Mouse (Mus musculus): Measurements from ENCODE around the gene Pemt. TPM values are rescaled to one million over a fixed set of nuclear protein-coding genes. Genes with fewer than 3 reads are reported as not detected.
"Not testable (repeated sequence)": the region's sequence is repeated elsewhere in the genome, so short reads cannot be mapped to it uniquely, and the experiment has no call there.

Gene Pemt
- polyA plus RNA-seq, 1 experiment from 2014 or later: 7.0 TPM

- DNase-seq (ENCODE audit: low spot score): no peak
These were observed 89.5 kb downstream of the Pemt start for GRCm38 (mm10) chr11:59956749-59957148.

GRCm38 (mm10) chr11:59952892-59953291, 93.4 kb downstream of the Pemt start:
- DNase-seq (ENCODE audit: low spot score): no peak

GRCm38 (mm10) chr11:59948401-59948767, 97.9 kb downstream of the Pemt start:
- peak; percentile 6 for DNase-seq (ENCODE audit: low spot score)

GRCm38 (mm10) chr11:59947752-59948400, 98.4 kb downstream of the Pemt start, which contains the start of gene Med9:
TSS of gene Med9 (plus strand) at chr11:59948206.
- peak; percentile 91 for DNase-seq (ENCODE audit: low spot score)

- DNase-seq (ENCODE audit: low spot score): not testable (repeated sequence)
These were observed 101.4 kb downstream of the Pemt start for GRCm38 (mm10) chr11:59944855-59945254.

GRCm38 (mm10) chr11:59941391-59941790, 104.9 kb downstream of the Pemt start:
- no peak for DNase-seq (ENCODE audit: low spot score)

- DNase-seq (ENCODE audit: low spot score): no peak
These were observed 105.6 kb downstream of the Pemt start for GRCm38 (mm10) chr11:59940645-59941044.

GRCm38 (mm10) chr11:59939821-59940220, 106.5 kb downstream of the Pemt start:
- no peak for DNase-seq (ENCODE audit: low spot score)

- DNase-seq (ENCODE audit: low spot score): no peak
These were observed 108.7 kb downstream of the Pemt start for GRCm38 (mm10) chr11:59937615-59938014.

GRCm38 (mm10) chr11:59937023-59937422, 109.3 kb downstream of the Pemt start:
- DNase-seq (ENCODE audit: low spot score): no peak

- no peak for DNase-seq (ENCODE audit: low spot score)
These were observed 112.3 kb downstream of the Pemt start for GRCm38 (mm10) chr11:59933943-59934342.

GRCm38 (mm10) chr11:59932560-59933337, 113.5 kb downstream of the Pemt start:
- no peak for DNase-seq (ENCODE audit: low spot score)

GRCm38 (mm10) chr11:59930031-59930430, 116.3 kb downstream of the Pemt start:
- DNase-seq (ENCODE audit: low spot score): no peak

GRCm38 (mm10) chr11:59921265-59921664, 125.0 kb downstream of the Pemt start:
- DNase-seq (ENCODE audit: low spot score): no peak

Other genes with a start within 250 kb of the Pemt start
- 31.4 and 32.2 TPM in 2 replicates for gene Flcn, start 236.5 kb downstream of the Pemt start, polyA plus RNA-seq (2015; fragmentation: Nextera tagmentation; extraction: Ambion mirVana)
- 31.2 and 33.2 TPM in 2 replicates for gene Nt5m, start 207.0 kb downstream of the Pemt start, polyA plus RNA-seq (2015; fragmentation: Nextera tagmentation; extraction: Ambion mirVana)
- gene Cops3, start 206.7 kb downstream of the Pemt start, polyA plus RNA-seq (2015; fragmentation: Nextera tagmentation; extraction: Ambion mirVana): 195 and 198 TPM in 2 replicates
- 38.1 and 38.6 TPM in 2 replicates for gene Med9, start 98.3 kb downstream of the Pemt start, polyA plus RNA-seq (2015; fragmentation: Nextera tagmentation; extraction: Ambion mirVana)
- gene Rasd1, start 81.5 kb downstream of the Pemt start, polyA plus RNA-seq (2015; fragmentation: Nextera tagmentation; extraction: Ambion mirVana): 1.6 and 2.1 TPM in 2 replicates
- 29.0 and 37.0 TPM in 2 replicates for gene Rai1, start 58.5 kb upstream of the Pemt start, polyA plus RNA-seq (2015; fragmentation: Nextera tagmentation; extraction: Ambion mirVana)
- 82.6 and 100 TPM in 2 replicates for gene Srebf1, start 176.1 kb upstream of the Pemt start, polyA plus RNA-seq (2015; fragmentation: Nextera tagmentation; extraction: Ambion mirVana)

Data from thymus, postnatal 0 days (tissue).